Mouse (Mus musculus): ENCODE data around the gene Kifc5b. TPM values are rescaled to one million over a fixed set of nuclear protein-coding genes. Genes with fewer than 3 reads are reported as not detected.

Gene Kifc5b
- polyA plus RNA-seq (2012; rRNA removed): 12.9 and 13.6 TPM in 2 replicates

GRCm38 (mm10) chr17:26916711-26917482 lies at the start of gene Kifc5b:
Gene Kifc5b (plus strand): TSS chr17:26917091.

DNA sequence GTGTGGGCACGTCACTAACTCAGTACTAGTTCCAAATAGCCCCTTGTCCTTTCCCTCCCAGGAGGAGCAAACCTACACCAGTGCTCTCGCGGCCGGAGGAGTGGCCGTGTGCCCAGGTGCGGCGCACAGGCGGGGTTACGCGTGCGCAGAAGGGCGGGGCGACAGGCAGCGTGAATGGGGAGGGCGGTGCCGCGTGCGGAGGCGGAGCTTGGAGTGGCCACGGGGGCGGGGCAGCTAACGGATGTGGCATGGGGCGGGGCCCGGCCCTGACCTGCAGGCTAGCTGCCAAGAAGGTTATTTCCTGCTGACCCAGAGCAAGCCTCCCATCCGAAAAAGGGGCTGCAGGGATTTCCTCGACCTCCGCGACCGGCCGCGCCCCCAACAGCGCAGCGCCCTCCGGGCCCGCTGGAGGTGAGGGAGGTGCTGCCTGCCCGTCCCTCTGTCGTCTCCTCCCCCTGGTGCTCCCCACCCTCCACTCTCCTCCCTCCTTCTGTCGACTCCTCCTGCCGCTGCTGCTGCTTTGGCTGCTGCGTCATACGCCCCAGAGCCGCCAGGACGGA lies 16.0 kb downstream of the Kifc5b start, which contains the start of gene Phf1:
TSS of gene Phf1 (plus strand) at position 214 of the 560 bp plus-strand sequence.

DNA sequence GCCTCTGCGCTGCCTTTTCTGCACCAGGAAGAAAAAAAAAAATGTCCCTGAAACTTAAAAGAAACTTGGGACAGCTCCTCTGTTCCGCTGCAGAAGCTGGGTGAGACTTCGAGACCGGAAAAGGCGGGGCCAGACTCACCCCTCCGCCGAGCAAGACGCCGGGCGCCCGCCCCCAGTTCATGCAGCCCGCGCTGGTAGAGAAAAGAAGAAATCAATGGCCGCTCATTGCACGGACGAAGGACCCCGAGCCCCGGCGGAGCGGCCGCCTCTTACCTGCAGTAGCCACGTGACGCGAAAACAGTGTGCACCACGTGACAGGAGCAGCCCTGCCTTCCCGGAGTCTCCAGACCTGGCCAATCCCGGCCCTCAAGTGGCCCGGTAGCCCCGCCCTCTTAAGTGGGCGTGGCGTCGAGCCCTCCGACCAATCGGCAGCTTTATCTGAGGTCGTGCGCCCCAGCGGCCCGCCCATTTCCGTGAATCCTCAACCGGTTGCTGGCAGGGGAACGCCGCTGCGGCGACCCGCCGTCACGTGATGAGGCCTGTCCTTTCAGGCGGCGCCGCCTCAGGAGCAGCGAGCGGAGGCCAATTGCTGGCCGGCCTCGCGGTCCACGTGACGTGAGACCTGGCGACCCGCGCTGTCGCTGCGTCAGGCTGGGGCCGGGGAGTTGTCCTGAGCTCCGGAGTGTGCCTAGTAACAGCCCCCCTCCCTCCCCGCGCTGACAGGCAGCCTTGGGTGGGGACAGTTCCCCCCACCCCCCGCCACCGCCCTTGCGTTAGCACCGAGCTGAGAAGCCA lies 22.5 kb downstream of the Kifc5b start, which contains the start of gene Cuta:
TSS of gene Cuta (minus strand) at position 392 of the 795 bp plus-strand sequence.

GRCm38 (mm10) chr17:26941031-26941789 lies 24.3 kb downstream of the Kifc5b start, which contains the start of gene Syngap1:
Gene Syngap1 (plus strand): TSS chr17:26941253.

GRCm38 (mm10) chr17:26972703-26973574 lies 56.0 kb downstream of the Kifc5b start, which contains the start of gene Zbtb9:
Gene Zbtb9 (plus strand): TSS chr17:26973167.

Other genes with a start within 250 kb of the Kifc5b start
- 1.6 and 1.7 TPM in 2 replicates for gene Crebrf, start 201.4 kb upstream of the Kifc5b start, polyA plus RNA-seq (2012; rRNA removed)
- 14.0 and 15.2 TPM in 2 replicates for gene Bnip1, start 136.0 kb upstream of the Kifc5b start, polyA plus RNA-seq (2012; rRNA removed)
- gene Nkx2-5, start 72.1 kb upstream of the Kifc5b start, polyA plus RNA-seq (2012; rRNA removed): not detected in 2 replicates
- gene Phf1, start 16.0 kb downstream of the Kifc5b start, polyA plus RNA-seq (2012; rRNA removed): 6.1 and 6.2 TPM in 2 replicates
- 51.5 and 59.9 TPM in 2 replicates for gene Cuta, start 22.5 kb downstream of the Kifc5b start, polyA plus RNA-seq (2012; rRNA removed)
- gene Syngap1, start 24.2 kb downstream of the Kifc5b start, polyA plus RNA-seq (2012; rRNA removed): 2.9 TPM in 2 replicates
- gene Zbtb9, start 56.1 kb downstream of the Kifc5b start, polyA plus RNA-seq (2012; rRNA removed): 4.1 and 4.7 TPM in 2 replicates
- 15.9 and 18.3 TPM in 2 replicates for gene Bak1, start 111.9 kb downstream of the Kifc5b start, polyA plus RNA-seq (2012; rRNA removed)
- 0.75 and 0.99 TPM in 2 replicates for gene Itpr3, start 140.2 kb downstream of the Kifc5b start, polyA plus RNA-seq (2012; rRNA removed)
- gene Uqcc2, start 216.8 kb downstream of the Kifc5b start, polyA plus RNA-seq (2012; rRNA removed): 131 TPM in 2 replicates

Data from liver, embryonic 14 days (tissue).